Mouse (Mus musculus) left cerebral cortex, adult 11 months (tissue): ENCODE measurements at regions not wholly inside any gene's neighbourhood (a gene's known extent, or its start where the extent isn't known, plus 50 kb on each side); places are given as distances from the start of the nearest gene placed in this dataset.

Experiments
- DNase-seq: peaks from one replicate; pipeline ENCODE4 v3.0.0; 2022; ENCODE audit warnings: low spot score

- DNase-seq, result no peak
Measured at GRCm38 (mm10) chr3:43155643-43156042, 1413.2 kb downstream of the D3Ertd751e start.

- DNase-seq, result peak; percentile 14
Measured at GRCm38 (mm10) chr3:43160530-43160929, 1418.1 kb downstream of the D3Ertd751e start.

GRCm38 (mm10) chr3:43182785-43183184 is 1440.4 kb downstream of the D3Ertd751e start:
- no peak for DNase-seq

GRCm38 (mm10) chr3:43199891-43200290 is 1457.5 kb downstream of the D3Ertd751e start:
- DNase-seq, result peak; percentile 7

GRCm38 (mm10) chr3:43209646-43210045 is 1467.2 kb downstream of the D3Ertd751e start:
- DNase-seq, result no peak

- no peak for DNase-seq
Measured at GRCm38 (mm10) chr3:43218726-43219125, 1476.3 kb downstream of the D3Ertd751e start.

- no peak for DNase-seq
Measured at GRCm38 (mm10) chr3:43246639-43247038, 1504.2 kb downstream of the D3Ertd751e start.
